Mouse (Mus musculus): Measurements from ENCODE around the gene Rom1. TPM values are rescaled to one million over a fixed set of nuclear protein-coding genes. Genes with fewer than 3 reads are reported as not detected.

Rom1 gene
- polyA plus RNA-seq, 1 experiment from 2014 or later, result 6.7 TPM

- 14% methylated on average over 5 of the region's 5 CpGs for WGBS
- Histone ChIP-seq H3K9ac (ENCODE audit: low read depth, low read length) (0 out of 2 replicates have a peak overlapping the region, but pooled peaks have one; percentile 1), H3K27ac (ENCODE audit: low read depth, low read length) (no peak overlapping the region; the same call in 1 of the 2 replicates), H3K4me2 (replicated peaks; ENCODE audit: low read depth) (peak overlapping the region; percentile 50), H3K9me3 (ENCODE audit: control insufficient read depth) (no peaks in the 10 kb centered on the region), H3K4me1 (replicated peaks; ENCODE audit: control insufficient read depth, insufficient read depth, low read length) (no peaks in the 10 kb centered on the region; the same call in 1 of the 2 replicates), H3K27me3 (replicated peaks; ENCODE audit: control insufficient read depth, insufficient read depth, low read length) (no peaks in the 10 kb centered on the region), H3K36me3 (ENCODE audit: control insufficient read depth, insufficient read depth) (peaks cover 52% of the 10 kb centered on the region), H3K4me3 (ENCODE audit: low read depth, low read length) (peak overlapping the region; percentile 20)
- TF ChIP-seq CTCF (IDR thresholded peaks at IDR 0.05; ENCODE audit: low read depth), result no peak
- no peak for ATAC-seq
Measured at GRCm38 (mm10) chr19:8944750-8945149, 15.6 kb upstream of the Rom1 start.

- H3K27ac ChIP-seq (ENCODE audit: low read depth, low read length), result no peak overlapping the region
- no peak for TF ChIP-seq CTCF (IDR thresholded peaks at IDR 0.05; ENCODE audit: low read depth)
- no peaks in the 10 kb centered on the region; the same call in 1 of the 2 replicates for H3K4me1 ChIP-seq (replicated peaks; ENCODE audit: control insufficient read depth, insufficient read depth, low read length)
- peak overlapping the region; percentile 81 for H3K4me2 ChIP-seq (replicated peaks; ENCODE audit: low read depth)
- no peaks in the 10 kb centered on the region for H3K9me3 ChIP-seq (ENCODE audit: control insufficient read depth)
- 22% methylated on average over 5 of the region's 5 CpGs for WGBS
- no peaks in the 10 kb centered on the region for H3K27me3 ChIP-seq (replicated peaks; ENCODE audit: control insufficient read depth, insufficient read depth, low read length)
- H3K4me3 ChIP-seq (ENCODE audit: low read depth, low read length), result no peak overlapping the region
- no peak for ATAC-seq
- 0 out of 2 replicates have a peak overlapping the region, but pooled peaks have one; percentile 7 for H3K9ac ChIP-seq (ENCODE audit: low read depth, low read length)
- H3K36me3 ChIP-seq (ENCODE audit: control insufficient read depth, insufficient read depth), result peaks cover 49% of the 10 kb centered on the region
Measured at GRCm38 (mm10) chr19:8944062-8944461, 14.9 kb upstream of the Rom1 start.

GRCm38 (mm10) chr19:8943047-8943446 is 13.9 kb upstream of the Rom1 start:
- Histone ChIP-seq H3K9ac (ENCODE audit: low read depth, low read length) (0 out of 2 replicates have a peak overlapping the region, but pooled peaks have one; percentile 23), H3K4me1 (replicated peaks; ENCODE audit: control insufficient read depth, insufficient read depth, low read length) (no peaks in the 10 kb centered on the region; the same call in 1 of the 2 replicates), H3K27me3 (replicated peaks; ENCODE audit: control insufficient read depth, insufficient read depth, low read length) (no peaks in the 10 kb centered on the region), H3K27ac (ENCODE audit: low read depth, low read length) (no peak overlapping the region), H3K4me2 (replicated peaks; ENCODE audit: low read depth) (peak overlapping the region; percentile 81), H3K9me3 (ENCODE audit: control insufficient read depth) (no peaks in the 10 kb centered on the region), H3K4me3 (ENCODE audit: low read depth, low read length) (peak overlapping the region; percentile 83), H3K36me3 (ENCODE audit: control insufficient read depth, insufficient read depth) (peaks cover 47% of the 10 kb centered on the region)
- 51% methylated on average over 2 of the region's 2 CpGs for WGBS
- ATAC-seq, result no peak
- TF ChIP-seq CTCF (IDR thresholded peaks at IDR 0.05; ENCODE audit: low read depth), result no peak

GRCm38 (mm10) chr19:8942276-8942964 is 13.3 kb upstream of the Rom1 start:
- H3K4me1 ChIP-seq (replicated peaks; ENCODE audit: control insufficient read depth, insufficient read depth, low read length), result no peaks in the 10 kb centered on the region; the same call in 1 of the 2 replicates
- no peaks in the 10 kb centered on the region for H3K27me3 ChIP-seq (replicated peaks; ENCODE audit: control insufficient read depth, insufficient read depth, low read length)
- H3K4me2 ChIP-seq (replicated peaks; ENCODE audit: low read depth), result peak overlapping the region; percentile 81
- no peak for TF ChIP-seq CTCF (IDR thresholded peaks at IDR 0.05; ENCODE audit: low read depth)
- H3K27ac ChIP-seq (ENCODE audit: low read depth, low read length), result peak overlapping the region; percentile 98
- H3K36me3 ChIP-seq (ENCODE audit: control insufficient read depth, insufficient read depth), result peaks cover 46% of the 10 kb centered on the region
- peak overlapping the region; percentile 83 for H3K4me3 ChIP-seq (ENCODE audit: low read depth, low read length)
- no peaks in the 10 kb centered on the region for H3K9me3 ChIP-seq (ENCODE audit: control insufficient read depth)
- ATAC-seq, result peak; percentile 39
- WGBS, result under 1% methylated on average over 46 of the region's 46 CpGs
- peak overlapping the region; percentile 98 for H3K9ac ChIP-seq (ENCODE audit: low read depth, low read length)

- WGBS, result under 1% methylated on average over 64 of the region's 64 CpGs
Measured at GRCm38 (mm10) chr19:8941515-8942217, 12.5 kb upstream of the Rom1 start, which contains the start of gene Mta2. Gene Mta2, plus strand, starts transcription at chr19:8941875.

GRCm38 (mm10) chr19:8941136-8941514 is 12.0 kb upstream of the Rom1 start:
- no peaks in the 10 kb centered on the region for H3K9me3 ChIP-seq (ENCODE audit: control insufficient read depth)
- H3K4me3 ChIP-seq (ENCODE audit: low read depth, low read length), result peak overlapping the region; percentile 83
- peak overlapping the region; percentile 81 for H3K4me2 ChIP-seq (replicated peaks; ENCODE audit: low read depth)
- TF ChIP-seq CTCF (IDR thresholded peaks at IDR 0.05; ENCODE audit: low read depth), result no peak
- 38% methylated on average over 10 of the region's 10 CpGs for WGBS
- ATAC-seq, result no peak
- H3K4me1 ChIP-seq (replicated peaks; ENCODE audit: control insufficient read depth, insufficient read depth, low read length), result no peaks in the 10 kb centered on the region; the same call in 1 of the 2 replicates
- H3K27me3 ChIP-seq (replicated peaks; ENCODE audit: control insufficient read depth, insufficient read depth, low read length), result no peaks in the 10 kb centered on the region
- peaks cover 43% of the 10 kb centered on the region for H3K36me3 ChIP-seq (ENCODE audit: control insufficient read depth, insufficient read depth)
- H3K9ac ChIP-seq (ENCODE audit: low read depth, low read length), result peak overlapping the region; percentile 98
- H3K27ac ChIP-seq (ENCODE audit: low read depth, low read length), result peak overlapping the region; percentile 98; the same call in 1 of the 2 replicates

More at GRCm38 (mm10) chr19:8941515-8942217, 12.5 kb upstream of the Rom1 start, which contains the start of gene Mta2:
- Histone ChIP-seq H3K36me3 (ENCODE audit: control insufficient read depth, insufficient read depth) (peaks cover 43% of the 10 kb centered on the region), H3K9me3 (ENCODE audit: control insufficient read depth) (no peaks in the 10 kb centered on the region), H3K27ac (ENCODE audit: low read depth, low read length) (peak within 1 kb of the TSS; percentile 98), H3K9ac (ENCODE audit: low read depth, low read length) (peak within 1 kb of the TSS; percentile 98), H3K4me3 (ENCODE audit: low read depth, low read length) (peak within 1 kb of the TSS; percentile 83), H3K27me3 (replicated peaks; ENCODE audit: control insufficient read depth, insufficient read depth, low read length) (no peaks in the 10 kb centered on the region), H3K4me2 (replicated peaks; ENCODE audit: low read depth) (peak within 1 kb of the TSS; percentile 81), H3K4me1 (replicated peaks; ENCODE audit: control insufficient read depth, insufficient read depth, low read length) (no peaks in the 10 kb centered on the region; the same call in 1 of the 2 replicates)
- TF ChIP-seq CTCF (IDR thresholded peaks at IDR 0.05; ENCODE audit: low read depth), result peak; percentile 51
- peak; percentile 94 for ATAC-seq

Data from intestine, postnatal 0 days (tissue).